Mouse (Mus musculus) lung, adult 2 months (tissue): Measurements from ENCODE around the gene Golph3l. TPM values are rescaled to one million over a fixed set of nuclear protein-coding genes. Genes with fewer than 3 reads are reported as not detected.
"Not testable (repeated sequence)": the region's sequence is repeated elsewhere in the genome, so short reads cannot be mapped to it uniquely, and the experiment has no call there.

Experiments used
- DNase-seq: peaks from one replicate; pipeline ENCODE4 v3.0.0; 2022
- H3K4me1 ChIP-seq: fragments of 200-500 bp; 2 replicates; pipeline ENCODE4 v1.6.1; 2011; ENCODE audit warnings: low read length; ENCODE audit not compliant: control insufficient read depth, insufficient read depth
- H3K4me3 ChIP-seq: fragments of 200-500 bp; replicated peaks from 2 replicates; pipeline ENCODE3; 2011; ENCODE audit warnings: low read depth, mild to moderate bottlenecking, control low read depth, low read length; ENCODE audit errors: extremely low read depth
- CTCF ChIP-seq: fragments of 200-500 bp; IDR thresholded peaks from 2 replicates; pipeline ENCODE4 v1.5.1; 2011; ENCODE audit warnings: mild to moderate bottlenecking, low read length, control low read depth; ENCODE audit not compliant: insufficient read depth
- POLR2A ChIP-seq: fragments of 200-500 bp; IDR thresholded peaks from 2 replicates; pipeline ENCODE4 v1.6.1; 2011; ENCODE audit warnings: low read depth, mild to moderate bottlenecking, control low read depth, low read length, borderline replicate concordance; ENCODE audit errors: extremely low read depth
- WGBS: fragments of 180-500 bp; shearing (Covaris S2); methylation state at CpG from one replicate; pipeline ENCODE4 v1.1.7; 2018; 5-methylcytosine and 5-hydroxymethylcytosine counted together
- polyA plus RNA-seq: library from polyadenylated mRNA; depleted of rRNA; stranded (reverse); fragments of >200 nt; gene quantifications from 2 replicates; pipeline ENCODE4 v1.2.3, GENCODE M21; 2012; rRNA removed

Golph3l gene
- polyA plus RNA-seq, result 4.5 and 10.0 TPM in 2 replicates

DNA sequence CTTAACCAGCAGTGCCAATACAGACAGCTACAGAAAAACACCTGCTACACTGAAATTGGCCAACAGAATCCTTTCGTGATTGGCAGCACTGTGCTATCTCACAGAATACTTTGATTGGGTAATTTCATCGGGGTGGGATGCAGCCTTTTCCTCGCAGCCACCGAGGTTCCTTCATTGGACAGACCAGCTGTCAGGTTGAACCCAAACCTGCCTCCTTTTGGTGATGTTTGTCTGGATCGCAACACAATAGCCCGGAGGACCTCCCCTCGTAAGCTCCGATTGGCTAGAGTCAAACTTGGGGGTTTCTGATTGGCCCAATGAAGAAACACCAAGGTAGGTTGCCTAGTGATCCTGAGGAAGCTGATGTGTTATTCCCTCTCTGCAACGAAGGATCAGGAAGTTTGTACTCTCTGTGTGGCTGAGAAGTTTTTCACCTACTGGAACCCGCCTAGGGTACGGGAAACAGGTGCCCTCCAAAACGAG lies at the start of gene Golph3l:
TSS of gene Golph3l (plus strand) at position 331 of the 483 bp plus-strand sequence.
- Histone ChIP-seq H3K4me3 (peak within 1 kb of the TSS; percentile 96), H3K4me1 (no peaks in the 10 kb centered on the region; the same call in 1 of the 2 replicates)
- DNase-seq, result peak; percentile 93
- TF ChIP-seq POLR2A (peak; percentile 49; the same call in 1 of the 2 replicates), CTCF (no peak)
- under 1% methylated on average over 12 of the region's 12 CpGs for whole genome bisulfite sequencing

DNA sequence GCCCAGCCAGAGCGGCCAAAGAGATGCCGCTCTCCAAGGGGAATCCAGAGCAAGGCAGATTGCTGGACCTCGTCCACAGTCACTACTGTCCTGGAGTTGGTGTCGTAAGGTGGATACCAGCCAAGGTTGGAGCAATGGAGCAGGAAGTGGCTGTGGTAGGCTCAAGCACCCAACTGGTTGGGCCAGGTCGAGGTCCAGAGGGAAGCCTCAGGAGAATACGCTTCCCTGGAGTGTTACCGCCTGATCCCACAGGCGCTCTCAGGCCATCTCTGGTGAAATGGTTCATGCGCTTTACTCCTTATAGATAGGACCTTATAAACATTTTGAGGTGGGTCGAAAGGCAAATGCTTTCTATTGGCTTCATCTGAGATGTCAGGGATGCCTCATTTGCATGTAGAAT lies 49.8 kb upstream of the Golph3l start:
- TF ChIP-seq CTCF (no peak), POLR2A (no peak)
- no peaks in the 10 kb centered on the region for H3K4me1 ChIP-seq
- WGBS, result 80% methylated on average over 10 of the region's 10 CpGs
- H3K4me3 ChIP-seq, result no peak overlapping the region
- DNase-seq, result no peak

DNA sequence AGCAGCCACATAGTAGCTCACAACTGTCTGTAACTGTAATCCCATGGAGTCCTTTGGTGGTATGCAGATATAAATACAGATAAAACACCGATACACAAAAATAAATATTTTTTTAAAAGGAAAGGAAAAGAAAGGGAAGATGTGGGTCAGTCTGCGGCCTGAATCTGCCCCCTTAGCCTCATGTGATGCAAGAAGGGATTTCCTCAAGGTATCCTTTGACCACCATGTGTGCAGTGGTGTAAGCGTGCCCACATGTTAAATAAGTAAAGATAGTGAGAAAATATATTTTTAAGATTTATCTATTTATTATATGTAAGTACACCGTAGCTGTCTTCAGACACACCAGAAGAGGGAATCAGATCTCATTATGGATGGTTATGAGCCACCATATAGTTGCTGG lies 48.9 kb upstream of the Golph3l start:
- no peak overlapping the region for H3K4me3 ChIP-seq
- H3K4me1 ChIP-seq, result no peaks in the 10 kb centered on the region
- no peak for DNase-seq
- TF ChIP-seq CTCF (no peak), POLR2A (no peak)
- WGBS, result 89% methylated on average over 4 of the region's 4 CpGs

DNA sequence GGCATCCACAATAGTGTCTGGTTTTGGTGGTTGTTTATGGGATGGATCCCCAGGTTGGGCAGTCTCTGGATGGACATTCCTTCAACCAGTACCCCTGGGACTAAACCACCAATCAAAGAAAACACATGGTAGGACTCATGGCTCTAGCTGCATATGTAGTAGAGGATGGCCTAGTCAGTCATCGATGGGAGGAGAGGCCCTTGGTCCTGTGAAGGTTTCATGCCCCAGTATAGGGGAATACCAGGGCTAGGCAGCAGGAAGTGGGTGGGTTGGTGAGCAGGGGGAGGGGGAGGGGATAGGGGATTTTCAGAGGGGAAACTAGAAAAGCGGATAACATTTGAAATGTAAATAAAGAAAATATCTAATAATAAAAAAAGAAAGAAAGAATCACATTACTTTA lies 47.5 kb upstream of the Golph3l start:
- not testable (repeated sequence) for H3K4me3 ChIP-seq, H3K4me1 ChIP-seq, DNase-seq
- WGBS, result 63% methylated on average over 2 of the region's 2 CpGs

DNA sequence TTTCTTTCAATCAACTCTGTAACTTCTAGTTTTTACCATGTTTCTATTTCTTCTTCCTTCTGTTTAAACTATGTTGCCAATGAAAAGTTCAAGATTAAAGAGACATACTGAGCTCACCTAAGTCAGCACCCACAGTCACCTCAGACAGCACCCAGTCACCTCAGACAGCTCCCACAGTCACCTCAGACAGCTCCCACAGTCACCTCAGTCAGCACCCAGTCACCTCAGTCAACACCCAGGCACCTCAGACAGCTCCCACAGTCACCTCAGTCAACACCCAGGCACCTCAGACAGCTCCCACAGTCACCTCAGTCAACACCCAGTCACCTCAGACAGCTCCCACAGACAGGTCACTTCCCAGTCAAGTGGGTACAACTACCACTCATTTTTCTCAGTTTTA lies 46.6 kb upstream of the Golph3l start:
- Histone ChIP-seq H3K4me1 (no peaks in the 10 kb centered on the region), H3K4me3 (no peak overlapping the region)
- TF ChIP-seq POLR2A (no peak), CTCF (no peak)
- no peak for DNase-seq

DNA sequence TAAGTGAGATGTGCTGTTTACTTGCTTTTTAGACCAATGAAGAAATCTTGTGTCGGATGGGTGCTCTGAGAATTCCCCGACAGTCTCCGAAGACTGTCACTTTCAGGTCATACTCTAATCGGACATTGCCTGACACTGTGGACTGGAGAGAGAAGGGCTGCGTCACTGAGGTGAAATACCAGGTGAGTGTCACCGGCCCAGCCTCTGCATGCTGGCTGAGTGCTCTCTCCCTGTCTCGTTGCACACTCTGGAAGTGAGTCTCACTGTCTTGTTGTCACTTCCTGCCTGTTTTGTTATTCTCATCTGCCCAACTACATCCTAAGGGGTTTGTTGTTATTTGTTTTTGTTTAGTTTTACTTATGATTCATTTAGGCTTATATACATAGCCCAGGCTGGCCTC lies 45.8 kb upstream of the Golph3l start:
- TF ChIP-seq POLR2A (no peak), CTCF (no peak)
- no peak overlapping the region for H3K4me3 ChIP-seq
- WGBS, result 58% methylated on average over 7 of the region's 7 CpGs
- no peak for DNase-seq
- no peaks in the 10 kb centered on the region for H3K4me1 ChIP-seq

DNA sequence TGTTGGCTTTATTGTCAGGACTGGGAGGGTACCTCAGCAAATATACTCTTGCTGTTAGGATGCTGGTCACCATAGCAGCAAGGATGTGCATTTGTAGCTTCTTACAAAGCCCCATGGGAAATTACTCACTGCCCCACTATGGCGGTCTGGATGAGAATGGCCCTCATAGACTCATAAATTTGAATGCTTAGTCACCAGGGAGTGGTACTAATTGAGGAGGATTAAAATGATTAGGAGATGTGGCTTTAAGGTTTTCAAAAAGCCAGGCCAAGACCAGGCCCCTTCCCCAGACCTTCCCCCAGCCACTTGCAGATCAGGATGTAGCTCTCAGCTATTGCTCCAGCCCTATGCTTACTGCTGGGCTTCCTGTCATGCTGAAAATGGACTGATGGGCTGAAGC lies 38.6 kb upstream of the Golph3l start:
- no peak for DNase-seq
- Histone ChIP-seq H3K4me3 (no peak overlapping the region), H3K4me1 (no peaks in the 10 kb centered on the region)
- WGBS, result 100% methylated on average over 1 of the region's 1 CpGs
- TF ChIP-seq CTCF, result no peak
- TF ChIP-seq POLR2A, result no peak

DNA sequence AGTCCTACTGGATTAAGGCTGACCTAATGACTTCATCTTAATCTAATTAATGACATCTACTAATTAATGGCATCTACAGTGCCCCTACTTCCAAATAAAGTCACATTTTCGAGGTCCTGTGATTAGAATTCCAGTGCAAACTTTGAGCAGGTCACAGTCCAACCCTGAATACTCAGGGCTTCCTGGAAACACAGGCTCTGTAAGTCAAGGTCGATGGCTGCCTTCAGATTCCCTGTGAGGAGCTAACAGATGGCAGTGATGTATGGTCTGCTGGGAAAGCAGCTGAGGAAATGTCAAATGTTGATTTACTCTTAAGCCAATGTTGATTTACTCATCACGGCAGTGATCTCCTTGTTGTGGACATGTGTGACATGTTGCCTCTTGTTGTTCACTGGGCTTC lies 34.7 kb upstream of the Golph3l start:
- Histone ChIP-seq H3K4me1 (no peaks in the 10 kb centered on the region), H3K4me3 (no peak overlapping the region)
- no peak for TF ChIP-seq POLR2A
- TF ChIP-seq CTCF, result no peak
- DNase-seq, result no peak
- 37% methylated on average over 3 of the region's 3 CpGs for whole genome bisulfite sequencing

DNA sequence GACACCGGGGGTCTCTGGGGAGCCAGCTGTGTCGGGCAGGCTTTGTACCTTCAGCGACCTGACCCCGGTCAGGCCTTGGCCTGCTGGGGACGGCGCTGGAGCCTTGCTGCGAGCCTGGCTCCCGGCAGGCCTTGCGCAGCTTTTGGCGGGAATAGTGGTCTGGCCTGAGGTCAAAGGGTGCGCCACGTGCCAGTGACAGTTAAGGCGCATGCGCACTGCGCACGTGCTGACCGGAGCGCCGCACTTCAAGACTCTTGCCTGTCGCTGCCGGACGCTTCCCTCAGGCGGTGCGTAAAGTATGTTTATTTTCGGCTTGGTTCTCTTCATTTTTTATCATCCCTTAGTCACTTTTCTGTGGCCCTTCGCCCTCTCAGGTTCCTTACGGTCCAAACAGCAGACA lies 29.3 kb upstream of the Golph3l start, which contains the start of gene Hormad1:
TSS of gene Hormad1 (plus strand) at position 241 of the 400 bp plus-strand sequence.
- 87% methylated on average over 27 of the region's 27 CpGs for WGBS
- no peak within 1 kb of the TSS for H3K4me3 ChIP-seq
- H3K4me1 ChIP-seq, result no peaks in the 10 kb centered on the region
- DNase-seq, result no peak
- TF ChIP-seq POLR2A (no peak), CTCF (no peak)

DNA sequence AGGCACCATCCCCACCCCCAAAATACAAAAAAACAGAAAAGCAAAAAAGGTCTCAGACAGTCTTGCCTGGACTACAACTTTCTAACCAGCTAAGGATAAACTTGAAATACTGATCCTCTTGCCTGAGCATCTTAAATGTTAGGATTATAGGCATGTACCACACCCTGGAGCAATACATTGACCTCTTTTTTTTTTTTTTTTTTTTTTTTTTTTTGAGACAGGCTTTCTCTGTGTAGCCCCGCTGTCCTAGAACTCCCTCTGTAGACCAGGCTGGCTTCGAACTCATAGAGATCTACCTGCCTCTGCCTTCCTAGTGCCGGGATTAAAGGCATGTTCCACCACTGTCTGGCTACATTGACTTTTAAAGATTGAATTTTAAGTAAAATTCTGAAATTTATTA lies 28.0 kb upstream of the Golph3l start:
- DNase-seq, result no peak
- TF ChIP-seq CTCF (no peak), POLR2A (no peak)
- no peaks in the 10 kb centered on the region for H3K4me1 ChIP-seq
- no peak overlapping the region for H3K4me3 ChIP-seq
- 88% methylated on average over 3 of the region's 3 CpGs for WGBS
